Comparison of ENCODE assay signal across 9 mouse cellular contexts in the genomic region with DNA sequence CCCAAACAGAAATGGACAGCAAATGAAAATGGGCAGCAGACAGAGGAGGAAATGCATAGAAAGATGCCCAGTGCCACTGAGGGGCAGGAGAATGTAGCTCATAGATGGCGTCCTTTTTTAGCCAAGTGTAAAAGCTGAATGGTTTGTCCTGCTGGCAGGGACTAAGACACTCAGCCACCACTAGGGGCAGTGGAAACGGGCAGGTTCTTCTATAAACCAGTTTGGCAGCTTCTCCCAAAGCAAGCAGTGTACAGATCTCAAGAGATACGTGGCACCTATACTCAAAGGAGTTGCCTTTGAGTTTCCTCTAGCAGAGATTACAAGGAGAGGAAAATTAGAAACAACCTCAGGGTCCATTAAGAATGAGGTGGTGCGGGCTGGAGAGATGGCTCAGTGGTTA. TPM values are rescaled to one million over a fixed set of nuclear protein-coding genes. Genes with fewer than 3 reads are reported as not detected.
DNase-seq lines count a peak whose midpoint lies in the region; ATAC-seq lines count a peak whose summit lies in the region.
"Had no signal": no experiment of that assay in that cellular context is flagged by ENCODE, and none has a peak within 500 bp of the region (broad histone marks: within the 10 kb centered on the region; RNA-seq: fewer than 3 reads in every experiment).

No protein-coding gene starts in this region.

- ATAC-seq in embryonic facial prominence, embryonic 11.5 days (replicated peaks; ENCODE audit: insufficient number of reproducible peaks, low FRiP score, low TSS enrichment, low read depth): no peak

- no peaks in the 10 kb centered on the region for H3K36me3 ChIP-seq in embryonic facial prominence, embryonic 11.5 days (replicated peaks; ENCODE audit: control insufficient read depth, insufficient read depth, low read depth, low read length)

- H3K4me2 ChIP-seq in embryonic facial prominence, embryonic 11.5 days (ENCODE audit: low read depth, low read length): no peak overlapping the region

- intact Hi-C loops in left cerebral cortex, postnatal 14 days (cut with DNase I): no loop called here

- H3K9ac ChIP-seq in embryonic facial prominence, embryonic 11.5 days (replicated peaks; ENCODE audit: low read length): no peak overlapping the region

- no peaks in the 10 kb centered on the region; the same call in 1 of the 2 replicates for H3K4me1 ChIP-seq in embryonic facial prominence, embryonic 11.5 days (ENCODE audit: control insufficient read depth, insufficient read depth, low read length)

- H3K9me3 ChIP-seq in embryonic facial prominence, embryonic 11.5 days (replicated peaks; ENCODE audit: control insufficient read depth, low read length): no peaks in the 10 kb centered on the region

- no peak overlapping the region for H3K4me3 ChIP-seq in embryonic facial prominence, embryonic 11.5 days (ENCODE audit: low read depth, low read length)

- peak; percentile 29 for DNase-seq in adrenal gland, postnatal 10 days
- no peak for DNase-seq in adrenal gland, adult 8-10 months
- peak; percentile 54 to 70 for DNase-seq in left cerebral cortex, postnatal 14 days (ENCODE audit: low spot score in 2 of 2)
- DNase-seq in left cerebral cortex, adult 9 months (ENCODE audit: low spot score in 2 of 2): no peak
- peak; percentile 72 for DNase-seq in embryonic facial prominence, embryonic 11.5 days (ENCODE audit: low spot score)
- DNase-seq in lung, postnatal 4 days: peak; percentile 53
- no peak for DNase-seq in thymus, postnatal 25 days
- DNase-seq in heart, adult 18-20 months: no peak

- H3K27me3 ChIP-seq in embryonic facial prominence, embryonic 11.5 days (ENCODE audit: control insufficient read depth, insufficient read depth, low read length): peaks cover 26% of the 10 kb centered on the region

- no peak overlapping the region for H3K27ac ChIP-seq in embryonic facial prominence, embryonic 11.5 days (replicated peaks; ENCODE audit: low read depth, low read length)

- WGBS in embryonic facial prominence, embryonic 11.5 days: 22% methylated on average over 4 of the region's 4 CpGs

RNA-seq across cellular contexts. Expression of a gene that starts 21.2 kb away (rescaled TPM):
- 1 to 10 TPM in 1 of 2 experiments, not detected in 1; 2.5 TPM for total RNA-seq in adrenal gland, postnatal 10 days (2021)
- 1 to 10 TPM in 1 of 4 experiments, not detected in 3; 4.0 TPM for total RNA-seq in adrenal gland, adult 8-10 months (2022)
- total RNA-seq in left cerebral cortex, postnatal 14 days (2021): not detected
- polyA plus RNA-seq in embryonic facial prominence, embryonic 11.5 days (2014; fragmentation: Nextera tagmentation; extraction: Ambion mirVana): 0.45 TPM in 1 of 2 replicates, not detected in the other
- total RNA-seq in heart, adult 18-20 months (2021): not detected
- polyA plus RNA-seq: C2C12 had no signal

RNA-seq across cellular contexts. Expression of a gene that starts 22.6 kb away (rescaled TPM):
- 10 to 100 TPM; 19.6 to 22.9 TPM for total RNA-seq in adrenal gland, postnatal 10 days (2021)
- total RNA-seq in adrenal gland, adult 8-10 months (2022): 10 to 100 TPM; 19.4 to 41.1 (median 29.7) TPM
- 10 to 100 TPM; 22.2 to 27.4 TPM for total RNA-seq in left cerebral cortex, postnatal 14 days (2021)
- 50.2 and 57.5 TPM in 2 replicates for polyA plus RNA-seq in embryonic facial prominence, embryonic 11.5 days (2014; fragmentation: Nextera tagmentation; extraction: Ambion mirVana)
- 1 to 10 TPM; 5.6 to 6.3 TPM for total RNA-seq in heart, adult 18-20 months (2021)

RNA-seq across cellular contexts. Expression of a gene that starts 40.9 kb away (rescaled TPM):
- total RNA-seq in adrenal gland, postnatal 10 days (2021): 100 to 1,000 TPM; 107 to 111 TPM
- 100 to 1,000 TPM in 3 of 4 experiments, 10 to 100 TPM in 1; 90.9 to 117 (median 108) TPM for total RNA-seq in adrenal gland, adult 8-10 months (2022)
- 10 to 100 TPM; 62.5 to 62.6 TPM for total RNA-seq in left cerebral cortex, postnatal 14 days (2021)
- 6.3 and 6.6 TPM in 2 replicates for polyA plus RNA-seq in embryonic facial prominence, embryonic 11.5 days (2014; fragmentation: Nextera tagmentation; extraction: Ambion mirVana)
- 100 to 1,000 TPM; 185 to 206 TPM for total RNA-seq in heart, adult 18-20 months (2021)

Comparison
In these comparisons a context has a peak if more than half of its experiments do, and no peak if none do; other contexts are left out.
1. DNase-seq: peak in adrenal gland, postnatal 10 days (single experiment), left cerebral cortex, postnatal 14 days (2 of 2), embryonic facial prominence, embryonic 11.5 days (single experiment) and lung, postnatal 4 days (2 of 2); none in adrenal gland, adult 8-10 months (single experiment), left cerebral cortex, adult 9 months (0 of 2), thymus, postnatal 25 days (single experiment) and heart, adult 18-20 months (0 of 2).